Mouse (Mus musculus) heart, postnatal 10 days (tissue): ENCODE measurements at regions not wholly inside any gene's neighbourhood (a gene's known extent, or its start where the extent isn't known, plus 50 kb on each side); places are given as distances from the start of the nearest gene placed in this dataset.

Experiments used
- microRNA-seq, 2 experiments: library from miRNA; unstranded; fragments of <30 nt; microRNA quantifications; one replicate each; pipeline ENCODE4 v1.2.0; 2022

Small RNA genes lying in the stretch of these regions (microRNA-seq; reads per million reads assigned to microRNA genes)
- gene Mir1187 = 0 reads per million in 2 experiments
